In genomic region chr19:10988563-10988962, GRCm38 (mm10) we compare ENCODE assay signal across 39 mouse cellular contexts. TPM values are rescaled to one million over a fixed set of nuclear protein-coding genes. Genes with fewer than 3 reads are reported as not detected.
"Had no signal": no experiment of that assay in that cellular context is flagged by ENCODE, and none has a peak within 500 bp of the region (broad histone marks: within the 10 kb centered on the region; RNA-seq: fewer than 3 reads in every experiment).

No protein-coding gene starts in this region.

- H3K27me3 ChIP-seq: hindbrain, embryonic 12.5 days; limb, embryonic 13.5 days; liver, embryonic 12.5 days had no signal

- H3K9ac ChIP-seq: heart, embryonic 12.5 days; hindbrain, embryonic 12.5 days; hindbrain, embryonic 14.5 days; limb, embryonic 13.5 days; limb, embryonic 15.5 days; liver, embryonic 12.5 days; liver, embryonic 14.5 days had no signal

- H3K4me3 ChIP-seq: heart, adult 2 months; heart, embryonic 10.5 days; heart, embryonic 12.5 days; hindbrain, embryonic 10.5 days; hindbrain, embryonic 12.5 days; limb, embryonic 13.5 days; limb, embryonic 15.5 days; liver, embryonic 12.5 days had no signal

- H3K4me2 ChIP-seq: heart, embryonic 12.5 days; hindbrain, embryonic 12.5 days; hindbrain, embryonic 14.5 days; limb, embryonic 13.5 days; limb, embryonic 15.5 days; liver, embryonic 12.5 days had no signal

- H3K4me1 ChIP-seq: hindbrain, embryonic 10.5 days; hindbrain, embryonic 12.5 days; limb, embryonic 13.5 days; limb, embryonic 15.5 days; liver, embryonic 12.5 days had no signal

- H3K36me3 ChIP-seq: heart, embryonic 10.5 days; heart, embryonic 12.5 days; hindbrain, embryonic 10.5 days; hindbrain, embryonic 12.5 days; limb, embryonic 13.5 days; limb, embryonic 15.5 days; liver, embryonic 12.5 days had no signal

- DNase-seq: gastrocnemius, postnatal 14 days; gastrocnemius, postnatal 36 days; heart, adult 11 months; heart, adult 2 months; heart, postnatal 10 days; heart, postnatal 4 days; kidney, adult 11 months; kidney, postnatal 10 days; layer of hippocampus, adult 9-11 months; layer of hippocampus, postnatal 36 days; left cerebral cortex, postnatal 4 days had no signal

- H3K9me3 ChIP-seq: heart, embryonic 10.5 days; heart, embryonic 12.5 days; hindbrain, embryonic 10.5 days; hindbrain, embryonic 12.5 days; limb, embryonic 13.5 days; limb, embryonic 15.5 days; liver, embryonic 12.5 days had no signal

- H3K27ac ChIP-seq: heart, adult 2 months; heart, embryonic 10.5 days; hindbrain, embryonic 10.5 days; hindbrain, embryonic 12.5 days; hindbrain, embryonic 14.5 days; limb, embryonic 13.5 days; limb, embryonic 15.5 days; liver, embryonic 12.5 days; liver, embryonic 14.5 days had no signal

- ATAC-seq: hindbrain, embryonic 16.5 days; inflammation-experienced regulatory T-cells, adult 6 months; liver, embryonic 12.5 days had no signal

RNA-seq across cellular contexts. Expression of gene Ms4a15, which starts 4.5 kb away (rescaled TPM):
- total RNA-seq: gastrocnemius, adult 18-20 months; gastrocnemius, adult 8-10 months; gastrocnemius, postnatal 14 days; gastrocnemius, postnatal 36 days; heart, adult 2 months; heart, postnatal 10 days; heart, postnatal 25 days; heart, postnatal 4 days; layer of hippocampus, adult 18-20 months; layer of hippocampus, adult 8-10 months; layer of hippocampus, postnatal 14 days; layer of hippocampus, postnatal 36 days; left cerebral cortex, adult 18-20 months; left cerebral cortex, postnatal 10 days; left cerebral cortex, postnatal 25 days; liver, adult 2 months had no signal
- polyA plus RNA-seq: gonadal fat pad, adult 2 months; heart, adult 2 months; heart, embryonic 10.5 days; heart, embryonic 12.5 days; heart, embryonic 16.5 days; hindbrain, embryonic 10.5 days; hindbrain, embryonic 12.5 days; hindbrain, embryonic 14.5 days; hindbrain, embryonic 16.5 days; inflammation-experienced regulatory T-cells, adult 6 months; kidney, embryonic 16.5 days; limb, embryonic 11.5 days; limb, embryonic 13.5 days; limb, embryonic 15.5 days; liver, adult 2 months; liver, embryonic 12.5 days; liver, embryonic 14.5 days had no signal

RNA-seq across cellular contexts. Expression of gene Ms4a10, which starts 14.1 kb away (rescaled TPM):
- total RNA-seq: gastrocnemius, adult 18-20 months; gastrocnemius, adult 8-10 months; gastrocnemius, postnatal 14 days; gastrocnemius, postnatal 36 days; heart, adult 2 months; heart, postnatal 10 days; heart, postnatal 25 days; heart, postnatal 4 days; layer of hippocampus, adult 18-20 months; layer of hippocampus, adult 8-10 months; layer of hippocampus, postnatal 14 days; layer of hippocampus, postnatal 36 days; left cerebral cortex, adult 18-20 months; left cerebral cortex, adult 8-10 months; left cerebral cortex, postnatal 10 days; left cerebral cortex, postnatal 25 days; left cerebral cortex, postnatal 4 days; liver, adult 2 months had no signal
- polyA plus RNA-seq: frontal cortex, adult 2 months; heart, adult 2 months; heart, embryonic 12.5 days; heart, embryonic 14.5 days; heart, embryonic 16.5 days; hindbrain, embryonic 10.5 days; hindbrain, embryonic 12.5 days; hindbrain, embryonic 14.5 days; hindbrain, embryonic 16.5 days; inflammation-experienced regulatory T-cells, adult 6 months; kidney, embryonic 16.5 days; limb, embryonic 11.5 days; limb, embryonic 13.5 days; liver, adult 2 months; liver, embryonic 12.5 days had no signal

RNA-seq across cellular contexts. Expression of gene Ms4a18, which starts 29.3 kb away (rescaled TPM):
- total RNA-seq: gastrocnemius, adult 18-20 months; gastrocnemius, adult 8-10 months; gastrocnemius, postnatal 14 days; gastrocnemius, postnatal 36 days; heart, adult 2 months; heart, postnatal 10 days; heart, postnatal 25 days; heart, postnatal 4 days; layer of hippocampus, adult 18-20 months; layer of hippocampus, adult 8-10 months; layer of hippocampus, postnatal 14 days; layer of hippocampus, postnatal 36 days; left cerebral cortex, adult 18-20 months; left cerebral cortex, adult 8-10 months; left cerebral cortex, postnatal 10 days; left cerebral cortex, postnatal 25 days; left cerebral cortex, postnatal 4 days; liver, adult 2 months had no signal
- polyA plus RNA-seq: frontal cortex, adult 2 months; gonadal fat pad, adult 2 months; heart, adult 2 months; heart, embryonic 10.5 days; heart, embryonic 12.5 days; heart, embryonic 14.5 days; heart, embryonic 16.5 days; hindbrain, embryonic 10.5 days; hindbrain, embryonic 12.5 days; hindbrain, embryonic 14.5 days; hindbrain, embryonic 16.5 days; inflammation-experienced regulatory T-cells, adult 6 months; kidney, embryonic 16.5 days; limb, embryonic 11.5 days; limb, embryonic 13.5 days; limb, embryonic 15.5 days; liver, adult 2 months; liver, embryonic 12.5 days; liver, embryonic 14.5 days had no signal

RNA-seq across cellular contexts. Expression of gene Ptgdr2, which starts 51.6 kb away (rescaled TPM):
- total RNA-seq: gastrocnemius, adult 18-20 months; gastrocnemius, adult 8-10 months; gastrocnemius, postnatal 36 days; heart, adult 2 months; liver, adult 2 months had no signal
- polyA plus RNA-seq: heart, embryonic 12.5 days; hindbrain, embryonic 10.5 days; limb, embryonic 11.5 days; limb, embryonic 15.5 days; liver, adult 2 months had no signal
